Mouse (Mus musculus) heart, postnatal 0 days (tissue): ENCODE data around the gene D630003M21Rik.

ENCODE experiments used
- CTCF ChIP-seq: IDR thresholded peaks from 2 replicates; pipeline ENCODE4 v1.5.1; 2016; ENCODE audit warnings: antibody characterized with exemption, control low read depth, low read depth
- EP300 ChIP-seq: IDR thresholded peaks from 2 replicates; pipeline ENCODE4 v1.6.1; 2016; ENCODE audit warnings: antibody characterized with exemption, low read depth

DNA sequence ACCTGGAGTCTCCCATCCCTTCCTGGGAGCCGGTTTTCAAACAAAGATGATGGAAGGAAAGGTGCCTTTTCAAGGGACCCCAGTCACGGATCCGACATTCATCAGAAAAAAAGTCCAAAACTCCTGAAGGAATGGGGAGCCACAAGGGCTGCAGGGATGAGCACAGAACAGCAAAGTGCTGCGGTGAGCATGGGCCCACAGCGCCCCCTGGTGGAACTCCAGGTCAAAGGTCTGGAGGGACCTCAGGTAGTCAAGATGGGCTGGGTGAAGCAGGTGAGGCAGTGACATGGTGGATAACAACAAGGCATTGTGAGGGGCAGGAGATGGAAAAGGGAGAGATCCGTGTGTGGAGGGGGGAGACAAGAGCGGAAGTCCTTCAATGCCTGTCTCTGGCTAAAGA is 24.9 kb downstream of the D630003M21Rik start:
- TF ChIP-seq EP300 (no peak), CTCF (peak; percentile 99)
